In the genomic region with DNA sequence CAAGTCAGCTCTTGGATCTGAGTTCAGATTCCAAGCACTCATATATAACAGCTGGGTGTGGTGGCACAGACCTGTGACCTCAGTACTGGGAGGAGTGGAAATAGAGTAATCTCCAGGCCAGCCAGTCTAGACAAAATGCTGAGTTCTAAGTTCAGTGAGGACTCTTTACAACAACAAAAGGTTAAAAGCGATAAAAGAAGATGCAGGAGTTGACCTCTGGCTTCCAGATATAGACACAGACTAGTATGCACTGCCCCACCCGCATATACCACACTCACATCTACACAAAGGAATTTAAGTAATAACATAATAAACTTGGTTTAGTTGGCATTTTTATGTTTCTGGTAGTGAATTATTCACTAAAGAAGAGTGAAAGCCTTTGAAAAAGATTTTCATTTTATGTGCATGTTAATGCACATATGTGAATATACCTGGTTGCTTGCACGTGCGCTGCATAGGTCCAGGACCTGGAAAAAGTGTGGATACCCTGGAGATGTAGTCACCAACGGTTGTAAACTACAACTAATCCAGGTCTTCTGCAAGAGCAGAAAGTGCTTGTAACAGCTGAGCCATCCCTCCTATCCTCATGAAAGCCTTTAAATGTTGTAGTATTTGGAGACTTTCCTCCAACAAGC, we compare ENCODE assay signal across 22 mouse cellular contexts. TPM values are rescaled to one million over a fixed set of nuclear protein-coding genes. Genes with fewer than 3 reads are reported as not detected.
DNase-seq lines count a peak whose midpoint lies in the region; ATAC-seq and TF ChIP-seq lines count a peak whose summit lies in the region.
"Had no signal": no experiment of that assay in that cellular context is flagged by ENCODE, and none has a peak within 500 bp of the region (broad histone marks: within the 10 kb centered on the region; RNA-seq: fewer than 3 reads in every experiment).

No protein-coding gene starts in this region.

- H3K4me1 ChIP-seq in intestine, embryonic 14.5 days (replicated peaks; ENCODE audit: control insufficient read depth, insufficient read depth, low read length) = no peaks in the 10 kb centered on the region
- H3K4me1 ChIP-seq in intestine, embryonic 15.5 days (replicated peaks) = no peaks in the 10 kb centered on the region
- H3K4me1 ChIP-seq in intestine, postnatal 0 days (replicated peaks; ENCODE audit: control insufficient read depth, insufficient read depth, low read length) = peaks cover 11% of the 10 kb centered on the region; the same call in 1 of the 2 replicates
- no peaks in the 10 kb centered on the region for H3K4me1 ChIP-seq in forebrain, embryonic 16.5 days (replicated peaks; ENCODE audit: control insufficient read depth, insufficient read depth, low read length)
- no peaks in the 10 kb centered on the region for H3K4me1 ChIP-seq in hindbrain, embryonic 10.5 days (replicated peaks)
- H3K4me1 ChIP-seq: forebrain, embryonic 10.5 days; forebrain, embryonic 12.5 days had no signal

- no peak for TF ChIP-seq CTCF in intestine, postnatal 0 days (IDR thresholded peaks at IDR 0.05; ENCODE audit: low read depth)

- H3K4me3 ChIP-seq in intestine, embryonic 14.5 days (ENCODE audit: low read depth, low read length) = no peak overlapping the region
- H3K4me3 ChIP-seq in intestine, embryonic 15.5 days (replicated peaks) = no peak overlapping the region
- no peak overlapping the region for H3K4me3 ChIP-seq in intestine, postnatal 0 days (ENCODE audit: low read depth, low read length)
- H3K4me3 ChIP-seq in forebrain, embryonic 16.5 days (replicated peaks; ENCODE audit: low read length) = no peak overlapping the region
- no peak overlapping the region for H3K4me3 ChIP-seq in hindbrain, embryonic 10.5 days
- H3K4me3 ChIP-seq: embryonic facial prominence, embryonic 13.5 days; embryonic facial prominence, embryonic 15.5 days; erythroblast, embryonic 14.5 days; forebrain, embryonic 10.5 days; forebrain, embryonic 12.5 days had no signal

- no peak overlapping the region for H3K27ac ChIP-seq in intestine, embryonic 14.5 days (ENCODE audit: low read depth)
- H3K27ac ChIP-seq in intestine, embryonic 15.5 days = no peak overlapping the region
- peak overlapping the region; percentile 16; the same call in 1 of the 2 replicates for H3K27ac ChIP-seq in intestine, postnatal 0 days (ENCODE audit: low read depth, low read length)
- no peak overlapping the region for H3K27ac ChIP-seq in forebrain, embryonic 16.5 days (ENCODE audit: low read length)
- H3K27ac ChIP-seq in hindbrain, embryonic 10.5 days = no peak overlapping the region
- H3K27ac ChIP-seq: embryonic facial prominence, embryonic 13.5 days; embryonic facial prominence, embryonic 15.5 days; forebrain, embryonic 10.5 days; forebrain, embryonic 12.5 days had no signal

- no peak overlapping the region for H3K9ac ChIP-seq in intestine, embryonic 14.5 days (ENCODE audit: low read length)
- no peak overlapping the region for H3K9ac ChIP-seq in intestine, embryonic 15.5 days
- H3K9ac ChIP-seq in intestine, postnatal 0 days (ENCODE audit: low read depth, low read length) = no peak overlapping the region
- H3K9ac ChIP-seq in forebrain, embryonic 16.5 days (replicated peaks; ENCODE audit: low read depth, low read length) = no peak overlapping the region
- H3K9ac ChIP-seq: embryonic facial prominence, embryonic 13.5 days; embryonic facial prominence, embryonic 15.5 days; forebrain, embryonic 12.5 days had no signal

- ATAC-seq in intestine, embryonic 14.5 days (replicated peaks; ENCODE audit: low FRiP score, low TSS enrichment, low read depth) = no peak
- ATAC-seq in intestine, embryonic 15.5 days = peak; percentile 84
- peak; percentile 92 for ATAC-seq in intestine, postnatal 0 days
- ATAC-seq in forebrain, embryonic 16.5 days = no peak
- ATAC-seq in granulocyte monocyte progenitor cell, adult 5-6 weeks (replicated peaks; ENCODE audit: poor library complexity, severe bottlenecking) = no peak
- ATAC-seq: forebrain, embryonic 14.5 days had no signal

- no peak overlapping the region for H3K4me2 ChIP-seq in intestine, embryonic 14.5 days (ENCODE audit: low read length)
- H3K4me2 ChIP-seq in intestine, embryonic 15.5 days (replicated peaks) = no peak overlapping the region
- H3K4me2 ChIP-seq in intestine, postnatal 0 days (replicated peaks; ENCODE audit: low read depth) = no peak overlapping the region
- no peak overlapping the region for H3K4me2 ChIP-seq in forebrain, embryonic 16.5 days (ENCODE audit: low read length)
- H3K4me2 ChIP-seq: embryonic facial prominence, embryonic 13.5 days; embryonic facial prominence, embryonic 15.5 days; forebrain, embryonic 12.5 days had no signal

- H3K9me3 ChIP-seq in intestine, embryonic 14.5 days (ENCODE audit: control insufficient read depth, low read length) = no peaks in the 10 kb centered on the region
- no peaks in the 10 kb centered on the region for H3K9me3 ChIP-seq in intestine, embryonic 15.5 days
- no peaks in the 10 kb centered on the region for H3K9me3 ChIP-seq in intestine, postnatal 0 days (ENCODE audit: control insufficient read depth)
- no peaks in the 10 kb centered on the region for H3K9me3 ChIP-seq in forebrain, embryonic 16.5 days (ENCODE audit: control insufficient read depth, low read length)
- no peaks in the 10 kb centered on the region for H3K9me3 ChIP-seq in hindbrain, embryonic 10.5 days
- H3K9me3 ChIP-seq: embryonic facial prominence, embryonic 13.5 days; embryonic facial prominence, embryonic 15.5 days; forebrain, embryonic 10.5 days; forebrain, embryonic 12.5 days had no signal

- WGBS in intestine, embryonic 14.5 days = 78% methylated on average over 5 of the region's 5 CpGs
- 62% methylated on average over 5 of the region's 5 CpGs for WGBS in intestine, embryonic 15.5 days
- 57% methylated on average over 5 of the region's 5 CpGs for WGBS in intestine, postnatal 0 days
- WGBS in forebrain, embryonic 16.5 days = 95% methylated on average over 5 of the region's 5 CpGs
- WGBS in hindbrain, embryonic 10.5 days = 91% methylated on average over 5 of the region's 5 CpGs

- no peaks in the 10 kb centered on the region for H3K36me3 ChIP-seq in intestine, embryonic 14.5 days (ENCODE audit: control insufficient read depth, insufficient read depth, low read length)
- H3K36me3 ChIP-seq in intestine, embryonic 15.5 days = no peaks in the 10 kb centered on the region
- no peaks in the 10 kb centered on the region for H3K36me3 ChIP-seq in intestine, postnatal 0 days (ENCODE audit: control insufficient read depth, insufficient read depth)
- H3K36me3 ChIP-seq in forebrain, embryonic 16.5 days (ENCODE audit: control insufficient read depth, insufficient read depth) = no peaks in the 10 kb centered on the region
- H3K36me3 ChIP-seq in hindbrain, embryonic 10.5 days = no peaks in the 10 kb centered on the region
- H3K36me3 ChIP-seq: embryonic facial prominence, embryonic 13.5 days; embryonic facial prominence, embryonic 15.5 days; forebrain, embryonic 10.5 days; forebrain, embryonic 12.5 days had no signal

- no peaks in the 10 kb centered on the region for H3K27me3 ChIP-seq in intestine, embryonic 14.5 days (replicated peaks; ENCODE audit: control insufficient read depth, insufficient read depth, low read length)
- H3K27me3 ChIP-seq in intestine, embryonic 15.5 days (replicated peaks) = no peaks in the 10 kb centered on the region
- no peaks in the 10 kb centered on the region for H3K27me3 ChIP-seq in intestine, postnatal 0 days (replicated peaks; ENCODE audit: control insufficient read depth, insufficient read depth, low read length)
- no peaks in the 10 kb centered on the region for H3K27me3 ChIP-seq in forebrain, embryonic 16.5 days (replicated peaks; ENCODE audit: control insufficient read depth, insufficient read depth, low read length)
- no peaks in the 10 kb centered on the region for H3K27me3 ChIP-seq in hindbrain, embryonic 10.5 days (ENCODE audit: insufficient read depth, poor library complexity, severe bottlenecking)
- H3K27me3 ChIP-seq: embryonic facial prominence, embryonic 13.5 days; embryonic facial prominence, embryonic 15.5 days; forebrain, embryonic 12.5 days had no signal

- DNase-seq in intestine, embryonic 14.5 days (ENCODE audit: low spot score) = peak; percentile 42
- no peak for DNase-seq in hindbrain, embryonic 10.5 days (ENCODE audit: low spot score)
- DNase-seq: adrenal gland, adult 2 months; adrenal gland, postnatal 10 days; adrenal gland, postnatal 25 days; cerebellum, adult 11 months; cerebellum, adult 18-20 months; cerebellum, adult 8-10 months; cerebellum, adult 9-11 months; cerebellum, postnatal 14 days; cerebellum, postnatal 36 days; embryo, embryonic 11 days had no signal

RNA-seq across cellular contexts. Expression of gene Selenop, which starts 45.4 kb away (rescaled TPM):
- polyA plus RNA-seq in intestine, embryonic 14.5 days (2014; fragmentation: Nextera tagmentation; extraction: Ambion mirVana) = 153 and 172 TPM in 2 replicates
- 338 and 379 TPM in 2 replicates for polyA plus RNA-seq in intestine, embryonic 15.5 days (2015; fragmentation: Nextera tagmentation; extraction: Ambion mirVana)
- 2,235 and 2,243 TPM in 2 replicates for polyA plus RNA-seq in intestine, postnatal 0 days (2015; fragmentation: Nextera tagmentation; extraction: Ambion mirVana)
- polyA plus RNA-seq in forebrain, embryonic 16.5 days (2015; fragmentation: Nextera tagmentation; extraction: Ambion mirVana) = 66.2 and 93.0 TPM in 2 replicates
- 90.6 and 91.2 TPM in 2 replicates for total RNA-seq in granulocyte monocyte progenitor cell, adult 5-6 weeks (2014; fragmentation: Nextera tagmentation)
- 38.1 and 66.0 TPM in 2 replicates for total RNA-seq in granulocyte monocyte progenitor cell, adult 5-6 weeks (2017)
- polyA plus RNA-seq in hindbrain, embryonic 10.5 days (2016; fragmentation: Nextera tagmentation; extraction: Ambion mirVana) = 70.6 and 75.1 TPM in 2 replicates

Comparison
In these comparisons a context has a peak if more than half of its experiments do, and no peak if none do; other contexts are left out.
1. ATAC-seq: peak in intestine, embryonic 15.5 days (single experiment) and intestine, postnatal 0 days (single experiment); none in intestine, embryonic 14.5 days (single experiment), forebrain, embryonic 16.5 days (single experiment) and granulocyte monocyte progenitor cell, adult 5-6 weeks (single experiment).